Mouse (Mus musculus): ENCODE measurements around the gene Htra2. TPM values are rescaled to one million over a fixed set of nuclear protein-coding genes. Genes with fewer than 3 reads are reported as not detected.

The Htra2 gene
- polyA plus RNA-seq, 1 experiment from 2014 or later = 35.7 TPM

DNA sequence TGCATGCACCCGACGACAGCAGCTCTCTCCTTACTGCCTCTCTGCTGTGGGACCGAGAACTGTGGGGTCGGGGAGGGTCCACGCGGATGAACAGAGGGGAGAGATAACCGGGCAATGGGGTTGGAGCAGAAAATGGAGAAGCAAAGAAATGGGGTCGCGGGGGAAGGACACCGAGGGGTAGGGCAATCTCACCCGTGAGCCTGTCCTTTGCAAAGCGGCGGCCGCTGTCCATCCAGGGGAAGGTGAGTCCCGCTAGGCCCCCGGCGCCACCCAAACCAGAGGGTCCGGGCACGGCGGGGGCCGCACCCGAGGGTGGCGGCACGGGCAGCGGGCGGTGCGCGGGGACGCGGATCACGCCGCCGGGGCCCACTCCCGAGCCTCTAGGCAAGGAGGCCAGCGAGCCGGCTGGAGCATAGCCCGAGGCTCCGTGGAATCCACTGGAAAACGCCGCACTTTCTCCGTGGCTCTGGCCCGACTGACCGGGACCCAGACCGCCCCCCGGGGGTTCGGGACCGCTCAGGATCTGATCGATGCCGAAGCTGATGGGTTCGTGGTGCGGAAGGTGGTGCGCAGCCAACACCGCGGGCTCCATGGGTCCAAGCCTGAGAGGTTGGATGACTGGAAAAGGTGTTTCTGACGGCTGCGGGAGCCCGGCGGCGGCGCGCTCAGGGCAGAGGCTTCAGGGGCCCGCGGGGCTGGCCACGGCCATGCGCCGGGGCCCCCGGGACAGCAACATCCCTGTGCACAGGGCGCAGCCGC, 14.6 kb upstream of the Htra2 start:
- no peaks in the 10 kb centered on the region for H3K36me3 ChIP-seq (ENCODE audit: control insufficient read depth, insufficient read depth, low read length)
- H3K27ac ChIP-seq (replicated peaks) = no peak overlapping the region
- H3K27me3 ChIP-seq (ENCODE audit: control insufficient read depth, insufficient read depth, low read length) = peaks cover 46% of the 10 kb centered on the region
- H3K9me3 ChIP-seq (ENCODE audit: control insufficient read depth, low read length) = no peaks in the 10 kb centered on the region
- H3K4me2 ChIP-seq (replicated peaks; ENCODE audit: low read depth) = peak overlapping the region; percentile 49; the same call in 1 of the 2 replicates
- ATAC-seq (ENCODE audit: low FRiP score, low TSS enrichment) (0 out of 2 replicates have a peak, but pooled peaks have one; percentile 22), DNase-seq (ENCODE audit: low spot score) (no peak)
- H3K4me1 ChIP-seq (replicated peaks; ENCODE audit: control insufficient read depth, insufficient read depth) = no peaks in the 10 kb centered on the region
- H3K4me3 ChIP-seq (ENCODE audit: low read depth, low read length) = peak overlapping the region; percentile 18
- WGBS = 3% methylated on average over 59 of the region's 69 CpGs
- no peak overlapping the region for H3K9ac ChIP-seq (ENCODE audit: low read length)
- no peak for TF ChIP-seq EP300 (optimal IDR thresholded peaks at IDR 0.05)
- TF ChIP-seq CTCF (IDR thresholded peaks at IDR 0.05; ENCODE audit: low read depth) = no peak

DNA sequence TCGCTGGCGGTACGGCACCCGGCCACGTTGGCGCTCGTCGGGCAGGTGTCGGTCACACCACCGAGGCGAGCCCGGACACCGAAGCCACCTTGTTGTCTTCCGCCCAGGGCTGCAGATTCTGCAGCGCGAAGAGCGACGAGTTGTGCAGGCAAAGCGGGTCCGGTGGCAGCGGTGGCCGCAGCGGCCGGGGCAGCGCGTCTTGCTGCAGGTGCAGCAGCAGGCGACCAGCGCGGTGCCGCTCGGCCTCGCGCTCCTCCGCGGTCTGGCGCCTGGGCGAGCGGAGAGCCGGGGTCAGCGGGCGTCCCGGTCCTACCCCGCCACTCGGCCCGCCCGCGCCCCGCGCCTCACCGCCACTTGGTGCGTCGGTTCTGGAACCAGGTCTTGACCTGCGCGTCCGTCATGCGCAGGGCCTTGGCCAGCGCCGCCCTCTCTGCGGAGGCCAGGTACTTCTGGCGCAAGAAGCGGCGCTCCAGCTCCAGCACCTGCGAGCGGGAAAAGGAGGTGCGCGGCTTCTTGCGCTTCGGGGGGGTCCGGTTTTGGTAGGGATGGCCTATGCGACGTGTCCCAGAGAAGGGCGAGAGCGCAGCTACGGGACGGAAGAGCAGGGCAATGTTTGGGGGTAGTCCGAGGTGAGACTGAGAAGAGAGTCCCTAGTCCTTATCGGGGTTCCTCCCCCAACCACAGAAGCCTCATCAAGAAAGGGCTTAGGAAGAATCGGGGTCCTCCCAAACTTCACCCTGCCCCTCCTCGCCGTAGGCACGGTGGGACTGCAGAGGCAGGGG, 13.8 kb upstream of the Htra2 start:
- Histone ChIP-seq H3K9ac (ENCODE audit: low read length) (no peak overlapping the region), H3K27me3 (ENCODE audit: control insufficient read depth, insufficient read depth, low read length) (peaks cover 44% of the 10 kb centered on the region), H3K9me3 (ENCODE audit: control insufficient read depth, low read length) (no peaks in the 10 kb centered on the region), H3K4me1 (replicated peaks; ENCODE audit: control insufficient read depth, insufficient read depth) (no peaks in the 10 kb centered on the region), H3K36me3 (ENCODE audit: control insufficient read depth, insufficient read depth, low read length) (no peaks in the 10 kb centered on the region), H3K27ac (replicated peaks) (no peak overlapping the region), H3K4me3 (ENCODE audit: low read depth, low read length) (peak overlapping the region; percentile 28), H3K4me2 (replicated peaks; ENCODE audit: low read depth) (peak overlapping the region; percentile 49)
- WGBS = 1% methylated on average over 81 of the region's 81 CpGs
- 0 out of 2 replicates have a peak, but pooled peaks have one; percentile 25 for TF ChIP-seq CTCF (IDR thresholded peaks at IDR 0.05; ENCODE audit: low read depth)
- no peak for TF ChIP-seq EP300 (optimal IDR thresholded peaks at IDR 0.05)
- DNase-seq (ENCODE audit: low spot score) (peak; percentile 41), ATAC-seq (ENCODE audit: low FRiP score, low TSS enrichment) (peak; percentile 24; the same call in 1 of the 2 replicates)

DNA sequence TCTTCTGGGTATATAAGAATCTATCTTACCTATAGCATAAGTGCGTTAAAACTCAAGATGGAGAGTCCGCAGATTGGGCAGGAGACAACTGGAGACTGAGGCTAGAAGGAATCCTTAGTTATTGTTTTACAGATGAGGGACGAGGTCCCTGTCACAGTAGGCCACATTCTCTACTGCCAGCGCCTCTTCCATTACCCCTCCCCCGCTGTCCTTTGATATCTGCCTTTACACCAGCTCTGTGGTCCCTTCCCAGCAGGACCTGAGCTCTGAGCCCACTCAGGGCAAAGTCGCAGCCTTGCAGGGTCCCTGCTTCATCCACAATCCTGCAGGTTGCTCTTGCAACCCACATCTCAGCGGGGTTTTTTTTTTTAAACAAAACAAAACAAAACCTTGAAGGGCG, 13.1 kb upstream of the Htra2 start:
- Histone ChIP-seq H3K4me2 (replicated peaks; ENCODE audit: low read depth) (no peak overlapping the region), H3K27me3 (ENCODE audit: control insufficient read depth, insufficient read depth, low read length) (peaks cover 40% of the 10 kb centered on the region), H3K9ac (ENCODE audit: low read length) (no peak overlapping the region), H3K4me1 (replicated peaks; ENCODE audit: control insufficient read depth, insufficient read depth) (no peaks in the 10 kb centered on the region), H3K36me3 (ENCODE audit: control insufficient read depth, insufficient read depth, low read length) (no peaks in the 10 kb centered on the region), H3K9me3 (ENCODE audit: control insufficient read depth, low read length) (no peaks in the 10 kb centered on the region), H3K27ac (replicated peaks) (no peak overlapping the region), H3K4me3 (ENCODE audit: low read depth, low read length) (peak overlapping the region; percentile 28)
- DNase-seq (ENCODE audit: low spot score) = no peak
- TF ChIP-seq CTCF (IDR thresholded peaks at IDR 0.05; ENCODE audit: low read depth) (no peak), EP300 (optimal IDR thresholded peaks at IDR 0.05) (no peak)
- ATAC-seq (ENCODE audit: low FRiP score, low TSS enrichment) = no peak
- WGBS = 16% methylated on average over 8 of the region's 8 CpGs

DNA sequence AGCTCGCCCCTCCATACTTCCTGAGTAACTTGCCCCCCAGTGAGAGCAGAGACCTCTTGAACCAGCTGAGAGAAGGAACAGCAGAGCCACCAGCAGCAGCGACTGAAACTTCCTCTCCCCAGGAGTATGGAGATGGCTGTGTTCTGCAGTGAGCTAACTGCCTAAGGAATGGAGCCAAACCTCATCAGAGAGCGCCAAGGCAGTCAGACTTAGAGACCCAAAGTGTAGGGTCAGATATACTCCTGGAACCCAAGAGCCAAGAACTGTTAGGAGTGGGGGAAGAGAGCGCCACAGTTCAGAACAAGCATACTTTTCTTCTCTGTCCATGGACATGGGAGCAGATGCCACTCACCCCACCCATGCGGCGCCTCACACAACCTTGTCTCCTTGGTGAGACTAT, 11.4 kb upstream of the Htra2 start:
- Histone ChIP-seq H3K9ac (ENCODE audit: low read length) (no peak overlapping the region), H3K4me3 (ENCODE audit: low read depth, low read length) (no peak overlapping the region), H3K9me3 (ENCODE audit: control insufficient read depth, low read length) (no peaks in the 10 kb centered on the region), H3K36me3 (ENCODE audit: control insufficient read depth, insufficient read depth, low read length) (no peaks in the 10 kb centered on the region), H3K27ac (replicated peaks) (no peak overlapping the region), H3K27me3 (ENCODE audit: control insufficient read depth, insufficient read depth, low read length) (peaks cover 28% of the 10 kb centered on the region), H3K4me2 (replicated peaks; ENCODE audit: low read depth) (no peak overlapping the region), H3K4me1 (replicated peaks; ENCODE audit: control insufficient read depth, insufficient read depth) (no peaks in the 10 kb centered on the region)
- 44% methylated on average over 6 of the region's 6 CpGs for WGBS
- no peak for TF ChIP-seq EP300 (optimal IDR thresholded peaks at IDR 0.05)
- DNase-seq (ENCODE audit: low spot score) (no peak), ATAC-seq (ENCODE audit: low FRiP score, low TSS enrichment) (no peak)

DNA sequence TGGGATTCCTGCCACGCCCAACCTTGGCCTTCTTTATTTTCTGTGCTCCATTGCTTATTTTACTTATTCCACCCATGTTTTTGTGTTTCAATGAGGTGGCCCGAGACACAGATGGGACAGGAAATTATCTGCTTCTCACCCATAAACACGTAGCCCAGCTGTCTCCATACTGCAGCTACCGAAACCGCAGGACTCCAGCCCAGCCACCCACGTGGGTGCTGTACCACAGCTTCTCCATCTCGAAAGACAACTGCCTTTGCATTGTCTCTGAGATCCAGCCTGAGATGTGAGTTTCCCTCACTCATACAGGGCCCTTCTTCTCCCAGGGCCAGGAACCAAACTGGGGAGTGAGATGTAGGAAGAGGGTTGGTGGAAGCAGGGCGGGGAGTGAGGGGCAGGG, 10.9 kb upstream of the Htra2 start:
- ATAC-seq (ENCODE audit: low FRiP score, low TSS enrichment) (no peak), DNase-seq (ENCODE audit: low spot score) (no peak)
- Histone ChIP-seq H3K27ac (replicated peaks) (no peak overlapping the region), H3K27me3 (ENCODE audit: control insufficient read depth, insufficient read depth, low read length) (peaks cover 23% of the 10 kb centered on the region; the same call in 1 of the 2 replicates), H3K4me1 (replicated peaks; ENCODE audit: control insufficient read depth, insufficient read depth) (no peaks in the 10 kb centered on the region), H3K9me3 (ENCODE audit: control insufficient read depth, low read length) (no peaks in the 10 kb centered on the region), H3K9ac (ENCODE audit: low read length) (no peak overlapping the region), H3K4me2 (replicated peaks; ENCODE audit: low read depth) (no peak overlapping the region), H3K4me3 (ENCODE audit: low read depth, low read length) (no peak overlapping the region), H3K36me3 (ENCODE audit: control insufficient read depth, insufficient read depth, low read length) (no peaks in the 10 kb centered on the region)
- 38% methylated on average over 8 of the region's 8 CpGs for WGBS
- TF ChIP-seq CTCF (IDR thresholded peaks at IDR 0.05; ENCODE audit: low read depth) (no peak), EP300 (optimal IDR thresholded peaks at IDR 0.05) (no peak)
